Mouse (Mus musculus) stomach, embryonic 14.5 days (tissue): ENCODE data around the gene Syt13. TPM values are rescaled to one million over a fixed set of nuclear protein-coding genes. Genes with fewer than 3 reads are reported as not detected.
A peak's percentile ranks its signal among the peaks of the same experiment; 100 is the strongest.

Experiments used
- ATAC-seq: fragments of 200-750 bp; cut with Nextera tagmentation; 2 replicates; pipeline ENCODE4 v1.8.0; 2017; ENCODE audit warnings: low read depth, moderate TSS enrichment; ENCODE audit not compliant: insufficient number of reproducible peaks, insufficient read depth, low FRiP score
- H3K27ac ChIP-seq: fragments of 300-500 bp; sonication (generic); 2 replicates; pipeline ENCODE4 v1.5.1; 2014; ENCODE audit warnings: mild to moderate bottlenecking, low read length, moderate library complexity, mixed read lengths
- H3K27me3 ChIP-seq: fragments of 300-500 bp; sonication (generic); 2 replicates; pipeline ENCODE4 v1.6.1; 2014; ENCODE audit warnings: low read length, control low read depth, mixed read lengths; ENCODE audit not compliant: control insufficient read depth, insufficient read depth
- H3K36me3 ChIP-seq: fragments of 300-500 bp; sonication (generic); 2 replicates; pipeline ENCODE4 v1.6.1; 2014; ENCODE audit warnings: mild to moderate bottlenecking, control low read depth, low read length, moderate library complexity, mixed read lengths; ENCODE audit not compliant: control insufficient read depth, insufficient read depth
- H3K4me1 ChIP-seq: fragments of 300-500 bp; sonication (generic); 2 replicates; pipeline ENCODE4 v1.6.1; 2014; ENCODE audit warnings: low read length, control low read depth, mixed read lengths; ENCODE audit not compliant: control insufficient read depth, insufficient read depth
- H3K4me2 ChIP-seq: fragments of 300-500 bp; sonication (generic); replicated peaks from 2 replicates; pipeline ENCODE4 v1.6.1; 2014; ENCODE audit warnings: low read depth, low read length, control low read depth
- H3K4me3 ChIP-seq: fragments of 300-500 bp; sonication (generic); 2 replicates; pipeline ENCODE4 v1.5.1; 2014; ENCODE audit warnings: low read depth, low read length, control low read depth
- H3K9ac ChIP-seq: fragments of 300-500 bp; sonication (generic); replicated peaks from 2 replicates; pipeline ENCODE4 v1.6.1; 2014; ENCODE audit warnings: low read depth, mild to moderate bottlenecking, control low read depth, low read length, moderate library complexity, mixed read lengths
- H3K9me3 ChIP-seq: fragments of 300-500 bp; sonication (generic); 2 replicates; pipeline ENCODE4 v1.6.1; 2016; ENCODE audit warnings: low read depth, low read length, control low read depth; ENCODE audit not compliant: control insufficient read depth
- WGBS: fragments of 180-500 bp; shearing (Covaris S2); extraction: QIAGEN DNeasy Blood & Tissue Kit; methylation state at CpG from one replicate; pipeline ENCODE4 v1.1.7; 2014; 5-methylcytosine and 5-hydroxymethylcytosine counted together
- polyA plus RNA-seq: library from polyadenylated mRNA; unstranded; fragments of >200 nt; fragmentation: Nextera tagmentation; extraction: Ambion mirVana; gene quantifications from 2 replicates; pipeline ENCODE4 v1.2.1, GENCODE M21; 2014

Gene Syt13
- polyA plus RNA-seq, 1 experiment from 2014 or later = 7.7 TPM

GRCm38 (mm10) chr2:92958640-92959039 lies 43.7 kb downstream of the Syt13 start:
- Histone ChIP-seq H3K4me2 (no peak overlapping the region), H3K27ac (no peak overlapping the region), H3K9me3 (no peaks in the 10 kb centered on the region; the same call in 1 of the 2 replicates), H3K4me3 (no peak overlapping the region), H3K4me1 (no peaks in the 10 kb centered on the region), H3K27me3 (no peaks in the 10 kb centered on the region), H3K36me3 (no peaks in the 10 kb centered on the region), H3K9ac (no peak overlapping the region)
- no peak for ATAC-seq
- 73% methylated on average over 4 of the region's 4 CpGs for WGBS

DNA sequence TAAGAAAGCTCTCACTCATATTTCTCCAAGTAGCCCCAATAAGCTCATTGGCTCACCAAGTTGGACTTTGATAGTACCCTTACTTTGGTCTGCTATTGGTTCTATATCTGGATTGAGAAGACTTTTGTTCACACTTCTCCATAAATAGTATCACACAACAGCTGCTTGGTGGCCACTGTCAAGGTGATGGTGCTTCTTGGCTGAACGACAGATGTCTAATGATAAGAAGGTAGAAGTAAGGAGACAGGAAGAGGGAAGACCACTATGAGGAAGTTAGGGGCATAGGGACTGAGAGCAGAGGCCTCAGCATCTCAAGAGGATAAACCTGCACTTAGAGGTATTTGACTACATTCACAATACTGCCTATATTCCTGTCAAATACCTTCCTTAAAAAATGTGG lies 49.4 kb downstream of the Syt13 start:
- no peak overlapping the region for H3K4me3 ChIP-seq
- no peak overlapping the region for H3K9ac ChIP-seq
- peaks cover 8% of the 10 kb centered on the region for H3K4me1 ChIP-seq
- peaks cover 6% of the 10 kb centered on the region; the same call in 1 of the 2 replicates for H3K36me3 ChIP-seq
- H3K27ac ChIP-seq = no peak overlapping the region
- no peak for ATAC-seq
- no peaks in the 10 kb centered on the region for H3K9me3 ChIP-seq
- no peaks in the 10 kb centered on the region for H3K27me3 ChIP-seq
- WGBS = 90% methylated on average over 1 of the region's 1 CpGs
- H3K4me2 ChIP-seq = no peak overlapping the region

DNA sequence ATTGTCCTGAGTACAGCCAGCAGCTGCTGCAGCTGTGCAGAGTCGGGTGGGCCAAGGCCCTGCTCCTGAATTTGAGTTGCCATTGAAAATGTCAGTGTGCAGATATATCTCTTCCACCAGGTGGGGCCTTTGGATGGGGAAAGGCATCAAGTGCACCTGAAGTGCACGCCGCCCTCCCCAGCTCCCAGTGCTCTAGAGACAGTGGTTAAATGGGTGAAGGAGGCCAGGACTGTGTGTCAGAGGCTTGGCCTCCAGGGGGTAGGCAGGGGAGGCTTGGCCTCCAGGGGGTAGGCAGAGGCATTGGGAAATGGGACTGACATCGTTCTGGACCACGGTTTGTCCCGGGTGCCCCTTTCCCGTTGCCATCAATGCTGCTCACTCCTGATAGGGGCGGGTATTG lies 51.4 kb downstream of the Syt13 start:
- H3K9ac ChIP-seq = no peak overlapping the region
- peaks cover 8% of the 10 kb centered on the region for H3K4me1 ChIP-seq
- no peaks in the 10 kb centered on the region for H3K27me3 ChIP-seq
- WGBS = 53% methylated on average over 8 of the region's 8 CpGs
- no peak overlapping the region for H3K4me2 ChIP-seq
- peaks cover 6% of the 10 kb centered on the region; the same call in 1 of the 2 replicates for H3K36me3 ChIP-seq
- no peak overlapping the region; the same call in 1 of the 2 replicates for H3K27ac ChIP-seq
- no peaks in the 10 kb centered on the region for H3K9me3 ChIP-seq
- ATAC-seq = no peak
- no peak overlapping the region for H3K4me3 ChIP-seq

GRCm38 (mm10) chr2:92967032-92967838 lies 52.3 kb downstream of the Syt13 start:
- H3K27me3 ChIP-seq = no peaks in the 10 kb centered on the region
- no peak overlapping the region for H3K4me3 ChIP-seq
- H3K27ac ChIP-seq = peak overlapping the region; percentile 40; the same call in 1 of the 2 replicates
- 16% methylated on average over 10 of the region's 10 CpGs for WGBS
- peak; percentile 68; the same call in 1 of the 2 replicates for ATAC-seq
- H3K4me1 ChIP-seq = peaks cover 8% of the 10 kb centered on the region
- no peaks in the 10 kb centered on the region for H3K9me3 ChIP-seq
- H3K36me3 ChIP-seq = peaks cover 6% of the 10 kb centered on the region; the same call in 1 of the 2 replicates
- no peak overlapping the region for H3K4me2 ChIP-seq
- no peak overlapping the region for H3K9ac ChIP-seq

- Histone ChIP-seq H3K9ac (no peak overlapping the region), H3K4me3 (no peak overlapping the region), H3K36me3 (peaks cover 11% of the 10 kb centered on the region; the same call in 1 of the 2 replicates), H3K4me1 (peaks cover 8% of the 10 kb centered on the region), H3K27ac (peak overlapping the region; percentile 40; the same call in 1 of the 2 replicates), H3K27me3 (no peaks in the 10 kb centered on the region), H3K4me2 (no peak overlapping the region), H3K9me3 (no peaks in the 10 kb centered on the region)
- 31% methylated on average over 4 of the region's 4 CpGs for WGBS
- ATAC-seq = no peak
These were observed 52.9 kb downstream of the Syt13 start for GRCm38 (mm10) chr2:92967839-92968166.

DNA sequence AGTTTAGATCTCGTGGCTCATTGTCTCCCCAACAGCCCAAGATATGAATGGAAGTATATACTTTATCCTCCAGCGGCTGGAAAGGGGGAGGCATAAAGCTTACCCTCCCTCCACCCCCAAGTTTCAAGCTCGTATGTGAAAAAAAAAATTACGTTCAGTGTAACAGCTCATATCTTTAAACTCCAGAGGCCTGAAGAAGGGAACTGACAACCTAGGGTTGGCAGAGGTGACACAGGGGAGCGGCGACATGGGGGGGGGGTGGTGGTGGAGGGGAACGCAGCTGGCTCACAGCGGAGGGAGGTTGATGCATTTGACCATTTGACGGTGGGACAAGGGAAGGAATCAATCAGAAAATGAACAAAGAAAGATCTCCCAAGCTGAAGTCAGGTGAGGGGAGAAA lies 56.2 kb downstream of the Syt13 start:
- peaks cover 8% of the 10 kb centered on the region for H3K4me1 ChIP-seq
- H3K27ac ChIP-seq = no peak overlapping the region
- no peak for ATAC-seq
- no peaks in the 10 kb centered on the region for H3K9me3 ChIP-seq
- no peak overlapping the region for H3K4me2 ChIP-seq
- H3K27me3 ChIP-seq = no peaks in the 10 kb centered on the region
- 71% methylated on average over 9 of the region's 9 CpGs for WGBS
- H3K4me3 ChIP-seq = no peak overlapping the region
- H3K36me3 ChIP-seq = peaks cover 43% of the 10 kb centered on the region
- H3K9ac ChIP-seq = no peak overlapping the region

DNA sequence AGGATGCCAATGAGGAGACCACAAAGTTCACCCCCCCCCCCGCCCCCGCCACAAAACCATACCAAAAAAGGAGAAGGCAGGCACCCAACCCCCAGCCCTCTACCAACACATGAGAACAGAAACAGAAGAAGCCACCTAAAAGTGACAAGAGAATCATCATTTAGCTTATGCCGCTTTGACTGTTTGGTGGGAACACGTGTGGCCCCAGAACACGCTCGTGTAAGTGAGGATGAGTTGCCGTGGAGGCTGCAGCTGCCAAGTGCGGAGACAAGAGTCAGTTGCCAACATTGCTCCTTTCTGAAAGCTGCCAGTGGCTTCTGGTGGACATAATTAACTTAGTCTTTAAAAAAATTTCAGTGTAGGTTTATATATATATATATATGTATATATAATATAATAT lies 56.6 kb downstream of the Syt13 start:
- WGBS = 85% methylated on average over 8 of the region's 8 CpGs
- Histone ChIP-seq H3K4me2 (no peak overlapping the region), H3K4me1 (peaks cover 8% of the 10 kb centered on the region), H3K27ac (no peak overlapping the region), H3K9me3 (no peaks in the 10 kb centered on the region), H3K4me3 (no peak overlapping the region), H3K36me3 (peaks cover 48% of the 10 kb centered on the region), H3K9ac (no peak overlapping the region), H3K27me3 (no peaks in the 10 kb centered on the region)
- no peak for ATAC-seq

- no peaks in the 10 kb centered on the region for H3K27me3 ChIP-seq
- H3K9ac ChIP-seq = no peak overlapping the region
- no peak overlapping the region for H3K4me3 ChIP-seq
- H3K9me3 ChIP-seq = no peaks in the 10 kb centered on the region
- WGBS = 92% methylated on average over 17 of the region's 17 CpGs
- peaks cover 52% of the 10 kb centered on the region for H3K36me3 ChIP-seq
- ATAC-seq = no peak
- no peak overlapping the region for H3K27ac ChIP-seq
- H3K4me2 ChIP-seq = no peak overlapping the region
- peaks cover 6% of the 10 kb centered on the region for H3K4me1 ChIP-seq
These were observed 57.2 kb downstream of the Syt13 start for GRCm38 (mm10) chr2:92972071-92972470.
